Mouse (Mus musculus) kidney, embryonic 14.5 days (tissue): ENCODE results near the gene Dld. TPM values are rescaled to one million over a fixed set of nuclear protein-coding genes. Genes with fewer than 3 reads are reported as not detected.

Source experiments
- ATAC-seq: fragments of 200-750 bp; cut with Nextera tagmentation; 2 replicates; pipeline ENCODE4 v1.8.0; 2017; ENCODE audit warnings: moderate number of reproducible peaks, mild to moderate bottlenecking, moderate TSS enrichment, moderate library complexity; ENCODE audit not compliant: low FRiP score, low TSS enrichment
- H3K27ac ChIP-seq: fragments of 300-500 bp; sonication (generic); 2 replicates; pipeline ENCODE4 v1.5.1; 2014; ENCODE audit warnings: low read depth, mild to moderate bottlenecking, low read length, moderate library complexity, mixed read lengths
- H3K27me3 ChIP-seq: fragments of 300-500 bp; sonication (generic); 2 replicates; pipeline ENCODE4 v1.6.1; 2014; ENCODE audit warnings: mild to moderate bottlenecking, low read length; ENCODE audit not compliant: control insufficient read depth, insufficient read depth
- H3K36me3 ChIP-seq: fragments of 300-500 bp; sonication (generic); 2 replicates; pipeline ENCODE4 v1.6.1; 2014; ENCODE audit warnings: low read length, mixed read lengths; ENCODE audit not compliant: control insufficient read depth, insufficient read depth
- H3K4me1 ChIP-seq: fragments of 300-500 bp; sonication (generic); 2 replicates; pipeline ENCODE4 v1.6.1; 2014; ENCODE audit warnings: low read length, mixed read lengths; ENCODE audit not compliant: control insufficient read depth, insufficient read depth
- H3K4me2 ChIP-seq: fragments of 300-500 bp; sonication (generic); replicated peaks from 2 replicates; pipeline ENCODE4 v1.6.1; 2014; ENCODE audit warnings: low read depth, mild to moderate bottlenecking, low read length
- H3K4me3 ChIP-seq: fragments of 300-500 bp; sonication (generic); 2 replicates; pipeline ENCODE4 v1.5.1; 2014; ENCODE audit warnings: mild to moderate bottlenecking, low read length
- H3K9ac ChIP-seq: fragments of 300-500 bp; sonication (generic); 2 replicates; pipeline ENCODE4 v1.6.1; 2014; ENCODE audit warnings: low read depth, mild to moderate bottlenecking, low read length, moderate library complexity
- H3K9me3 ChIP-seq: fragments of 300-500 bp; sonication (generic); 2 replicates; pipeline ENCODE4 v1.6.1; 2016; ENCODE audit warnings: low read length; ENCODE audit not compliant: control insufficient read depth
- WGBS: fragments of 180-500 bp; shearing (Covaris S2); extraction: QIAGEN DNeasy Blood & Tissue Kit; methylation state at CpG from one replicate; pipeline ENCODE4 v1.1.7; 2014; 5-methylcytosine and 5-hydroxymethylcytosine counted together
- polyA plus RNA-seq: library from polyadenylated mRNA; unstranded; fragments of >200 nt; fragmentation: Nextera tagmentation; extraction: Ambion mirVana; gene quantifications from 2 replicates; pipeline ENCODE4 v1.2.1, GENCODE M21; 2014

Dld gene
- polyA plus RNA-seq, 1 experiment from 2014 or later, result 145 TPM

- H3K4me2 ChIP-seq, result 0 out of 2 replicates have a peak overlapping the region, but pooled peaks have one; percentile 48
- H3K36me3 ChIP-seq, result no peaks in the 10 kb centered on the region
Observed at GRCm38 (mm10) chr12:31377241-31377640, 26.0 kb upstream of the Dld start.

DNA sequence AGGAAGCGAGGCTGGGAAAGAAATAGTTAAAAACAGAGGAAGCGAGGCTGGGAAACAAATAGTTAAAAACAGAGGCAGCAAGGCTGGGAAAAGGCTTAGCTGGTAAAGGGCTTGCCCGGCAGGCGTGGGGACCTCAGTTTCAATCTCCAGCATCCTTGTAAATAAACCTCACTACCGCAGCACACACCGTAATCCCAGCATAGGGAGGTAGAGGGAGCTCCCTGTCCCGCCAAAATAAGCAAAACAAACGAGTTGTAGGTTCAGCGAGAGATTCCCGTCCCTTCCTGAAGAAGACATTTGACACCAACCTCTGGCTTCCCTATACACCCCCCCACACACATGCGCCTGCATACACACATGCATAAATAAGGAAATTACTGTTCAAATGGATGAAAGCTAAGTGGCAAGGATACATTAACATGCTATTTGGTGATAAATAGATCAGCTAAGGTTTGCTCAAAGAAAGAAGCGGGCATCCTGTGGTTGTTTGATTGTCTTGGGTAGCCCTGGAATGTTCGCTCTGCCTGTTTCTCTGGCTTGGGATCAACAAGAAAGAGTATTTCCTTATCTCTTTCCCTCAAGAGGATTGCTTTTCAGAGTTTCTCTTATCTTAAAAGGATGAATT lies 25.2 kb upstream of the Dld start:
- peak; percentile 50; the same call in 1 of the 2 replicates for ATAC-seq
- WGBS, result 8% methylated on average over 13 of the region's 13 CpGs
- peaks cover 4% of the 10 kb centered on the region; the same call in 1 of the 2 replicates for H3K4me1 ChIP-seq
- no peaks in the 10 kb centered on the region for H3K36me3 ChIP-seq
- peak overlapping the region; percentile 48 for H3K4me2 ChIP-seq
- H3K4me3 ChIP-seq, result peak overlapping the region; percentile 29
- no peak overlapping the region for H3K27ac ChIP-seq
- H3K9me3 ChIP-seq, result no peaks in the 10 kb centered on the region
- peak overlapping the region; percentile 13; the same call in 1 of the 2 replicates for H3K9ac ChIP-seq
- no peaks in the 10 kb centered on the region for H3K27me3 ChIP-seq

More at GRCm38 (mm10) chr12:31377241-31377640, 26.0 kb upstream of the Dld start:
- Histone ChIP-seq H3K9me3 (no peaks in the 10 kb centered on the region), H3K27me3 (no peaks in the 10 kb centered on the region), H3K9ac (no peak overlapping the region), H3K27ac (no peak overlapping the region), H3K4me3 (no peak overlapping the region), H3K4me1 (peaks cover 4% of the 10 kb centered on the region; the same call in 1 of the 2 replicates)
- WGBS, result 75% methylated on average over 11 of the region's 11 CpGs
- ATAC-seq, result no peak

GRCm38 (mm10) chr12:31375283-31375615 lies 24.0 kb upstream of the Dld start:
- no peaks in the 10 kb centered on the region for H3K27me3 ChIP-seq
- peaks cover 4% of the 10 kb centered on the region; the same call in 1 of the 2 replicates for H3K4me1 ChIP-seq
- no peak overlapping the region for H3K27ac ChIP-seq
- 79% methylated on average over 4 of the region's 4 CpGs for WGBS
- no peak overlapping the region for H3K4me3 ChIP-seq
- H3K9me3 ChIP-seq, result no peaks in the 10 kb centered on the region
- ATAC-seq, result no peak
- no peaks in the 10 kb centered on the region for H3K36me3 ChIP-seq
- H3K9ac ChIP-seq, result no peak overlapping the region
- no peak overlapping the region for H3K4me2 ChIP-seq

DNA sequence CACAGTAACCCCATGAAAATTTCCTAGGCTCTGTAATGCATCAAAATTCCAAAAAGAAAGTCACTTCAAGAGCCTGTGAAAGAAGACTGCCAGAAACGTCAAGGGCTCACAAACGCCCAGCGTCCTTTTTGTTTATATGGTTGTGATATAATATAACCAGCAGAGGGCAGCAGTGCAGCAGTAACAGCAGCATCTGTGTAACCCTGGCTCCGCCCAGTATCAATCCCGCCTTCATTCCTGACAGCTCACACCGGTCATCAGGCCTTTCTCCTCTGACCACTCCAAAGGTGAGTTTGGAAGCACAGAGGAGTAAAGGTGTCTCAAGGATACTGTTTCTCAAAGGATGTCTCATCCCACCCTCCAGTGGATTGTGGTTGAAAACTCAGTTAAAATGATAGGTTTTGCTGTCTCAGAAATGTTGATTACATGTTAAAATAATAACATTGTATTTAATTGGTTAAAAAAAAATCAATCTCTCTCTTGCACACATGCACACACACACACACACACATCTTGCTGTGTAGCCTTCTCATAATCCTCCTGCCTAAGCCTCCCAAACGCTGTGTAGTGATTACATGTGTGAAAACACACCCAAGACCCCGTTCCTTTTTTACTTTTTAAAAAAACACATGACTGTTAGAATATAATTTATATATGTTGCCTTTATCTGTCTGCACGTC lies 23.5 kb upstream of the Dld start:
- H3K4me1 ChIP-seq, result peaks cover 4% of the 10 kb centered on the region; the same call in 1 of the 2 replicates
- 34% methylated on average over 9 of the region's 9 CpGs for WGBS
- peak; percentile 76 for ATAC-seq
- H3K27ac ChIP-seq, result no peak overlapping the region
- H3K9ac ChIP-seq, result no peak overlapping the region
- no peaks in the 10 kb centered on the region for H3K9me3 ChIP-seq
- no peak overlapping the region for H3K4me2 ChIP-seq
- no peaks in the 10 kb centered on the region for H3K27me3 ChIP-seq
- no peak overlapping the region for H3K4me3 ChIP-seq
- no peaks in the 10 kb centered on the region for H3K36me3 ChIP-seq

DNA sequence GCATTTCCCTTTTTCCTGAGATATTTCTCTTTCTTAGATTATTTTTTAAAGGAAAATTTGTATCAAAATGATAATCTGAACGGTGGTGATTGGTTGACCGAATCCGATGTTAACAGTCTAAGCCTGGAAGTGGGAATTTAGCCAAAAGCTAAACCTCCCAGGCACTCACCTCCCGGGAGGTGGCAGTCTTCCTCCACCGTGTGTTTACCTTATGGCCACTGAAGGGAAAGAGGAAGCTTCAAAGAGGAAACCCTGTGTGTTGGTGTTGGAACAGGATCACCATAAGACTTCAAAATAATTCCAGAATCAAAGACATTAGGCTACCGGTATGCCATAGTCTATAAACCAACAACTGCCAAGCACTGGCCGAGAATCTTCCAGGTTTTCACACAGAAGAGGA lies 18.4 kb upstream of the Dld start:
- no peak for ATAC-seq
- no peak overlapping the region for H3K4me3 ChIP-seq
- H3K4me1 ChIP-seq, result no peaks in the 10 kb centered on the region
- H3K27ac ChIP-seq, result no peak overlapping the region
- WGBS, result 87% methylated on average over 7 of the region's 7 CpGs
- no peaks in the 10 kb centered on the region for H3K9me3 ChIP-seq
- no peaks in the 10 kb centered on the region for H3K27me3 ChIP-seq
- H3K4me2 ChIP-seq, result no peak overlapping the region
- H3K9ac ChIP-seq, result no peak overlapping the region
- H3K36me3 ChIP-seq, result no peaks in the 10 kb centered on the region

DNA sequence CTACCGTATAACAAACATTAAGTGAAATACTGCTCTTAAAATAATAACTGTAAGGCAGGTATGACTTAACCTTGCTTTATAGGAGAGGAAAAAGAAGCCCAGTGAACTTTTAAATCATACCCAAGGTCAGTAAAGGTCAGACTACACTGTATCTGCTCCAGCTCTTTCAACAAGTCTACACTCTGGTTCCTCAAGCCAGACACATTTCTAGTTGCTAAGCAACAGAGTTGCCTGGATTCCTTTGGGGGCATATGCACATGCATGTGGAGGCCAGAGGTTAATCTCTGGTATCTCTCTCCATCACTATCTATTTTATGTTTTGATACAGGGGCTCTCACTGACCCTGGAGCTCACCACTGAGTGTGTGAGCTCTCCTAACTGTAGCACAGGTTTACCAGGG lies 17.9 kb upstream of the Dld start:
- no peak overlapping the region for H3K9ac ChIP-seq
- no peaks in the 10 kb centered on the region for H3K9me3 ChIP-seq
- H3K36me3 ChIP-seq, result no peaks in the 10 kb centered on the region
- no peaks in the 10 kb centered on the region for H3K27me3 ChIP-seq
- H3K27ac ChIP-seq, result no peak overlapping the region
- H3K4me1 ChIP-seq, result no peaks in the 10 kb centered on the region
- no peak overlapping the region for H3K4me2 ChIP-seq
- no peak for ATAC-seq
- no peak overlapping the region for H3K4me3 ChIP-seq
- WGBS, result 80% methylated on average over 1 of the region's 1 CpGs

DNA sequence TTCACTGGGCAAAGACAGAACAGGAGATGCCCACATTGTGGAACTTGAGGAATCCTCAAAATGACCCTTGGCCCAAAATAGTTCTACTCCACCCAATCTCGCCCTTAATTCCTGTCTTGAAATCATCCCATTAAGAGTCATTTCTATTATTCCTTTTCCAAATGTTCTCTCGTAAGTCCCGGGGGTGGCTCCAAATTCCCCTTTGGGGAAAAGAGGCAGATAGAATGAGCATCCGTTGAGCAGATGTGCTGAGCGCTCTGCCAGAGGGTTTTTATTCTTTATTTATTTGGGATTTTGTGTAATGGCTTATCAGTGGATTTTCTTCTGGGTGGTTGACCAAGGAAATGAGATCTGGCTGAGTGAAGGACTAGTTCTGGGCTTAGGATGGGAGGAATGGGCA lies 16.5 kb upstream of the Dld start:
- ATAC-seq, result no peak
- H3K36me3 ChIP-seq, result no peaks in the 10 kb centered on the region
- no peaks in the 10 kb centered on the region for H3K9me3 ChIP-seq
- H3K27me3 ChIP-seq, result no peaks in the 10 kb centered on the region
- 83% methylated on average over 5 of the region's 5 CpGs for WGBS
- no peak overlapping the region for H3K9ac ChIP-seq
- H3K27ac ChIP-seq, result no peak overlapping the region
- H3K4me3 ChIP-seq, result no peak overlapping the region
- H3K4me1 ChIP-seq, result no peaks in the 10 kb centered on the region
- no peak overlapping the region for H3K4me2 ChIP-seq

- Histone ChIP-seq H3K4me3 (no peak overlapping the region), H3K9me3 (no peaks in the 10 kb centered on the region), H3K27me3 (no peaks in the 10 kb centered on the region), H3K27ac (no peak overlapping the region), H3K36me3 (no peaks in the 10 kb centered on the region), H3K9ac (no peak overlapping the region), H3K4me2 (no peak overlapping the region), H3K4me1 (no peaks in the 10 kb centered on the region)
- 38% methylated on average over 3 of the region's 3 CpGs for WGBS
- peak; percentile 85 for ATAC-seq
Observed at GRCm38 (mm10) chr12:31366428-31366827, 15.2 kb upstream of the Dld start.

DNA sequence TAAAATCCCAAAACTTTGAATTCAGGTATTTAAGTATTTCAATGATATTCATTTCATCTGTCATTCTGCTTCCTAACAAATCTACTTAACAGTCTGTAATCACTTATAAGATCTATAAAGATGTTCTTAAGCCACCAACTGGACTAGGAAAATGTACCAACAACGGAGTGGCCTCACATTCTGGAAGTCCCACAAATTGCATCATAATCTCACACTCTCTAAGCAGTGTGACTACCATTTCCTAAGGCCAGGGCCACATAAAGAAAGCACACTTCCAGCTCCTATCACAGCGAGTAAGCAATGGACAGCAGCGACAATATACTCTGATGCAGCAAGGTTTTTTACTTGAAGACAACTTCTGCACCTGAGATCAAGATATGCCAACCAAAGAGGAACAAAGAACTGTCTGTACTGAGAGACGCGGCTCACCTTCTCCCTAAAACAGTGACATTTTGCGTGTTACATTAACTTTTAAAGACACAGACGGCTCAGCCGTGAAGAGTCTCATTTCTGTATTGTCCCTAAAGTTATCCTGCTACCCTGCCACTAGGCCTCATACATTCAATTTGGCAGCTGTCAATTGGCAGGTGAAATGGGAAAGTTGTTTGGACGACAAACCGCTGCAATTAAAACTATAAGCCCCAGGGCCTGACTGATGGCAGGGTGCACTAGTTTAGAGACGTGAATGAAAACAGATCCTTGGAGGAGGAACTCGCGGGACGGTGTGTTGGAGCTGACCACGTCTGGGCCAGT lies 886 bp downstream of the Dld start:
- H3K9me3 ChIP-seq, result no peaks in the 10 kb centered on the region
- no peaks in the 10 kb centered on the region for H3K27me3 ChIP-seq
- peak overlapping the region; percentile 98 for H3K4me3 ChIP-seq
- peak overlapping the region; percentile 87 for H3K4me2 ChIP-seq
- H3K4me1 ChIP-seq, result peaks cover 5% of the 10 kb centered on the region
- H3K36me3 ChIP-seq, result peaks cover 22% of the 10 kb centered on the region
- no peak overlapping the region for H3K27ac ChIP-seq
- 27% methylated on average over 15 of the region's 15 CpGs for WGBS
- peak overlapping the region; percentile 90 for H3K9ac ChIP-seq
- no peak for ATAC-seq
